Mouse (Mus musculus): ENCODE data around the gene Glt28d2.
"Not testable (repeated sequence)": the region's sequence is repeated elsewhere in the genome, so short reads cannot be mapped to it uniquely, and the experiment has no call there.

The Glt28d2 gene

DNA sequence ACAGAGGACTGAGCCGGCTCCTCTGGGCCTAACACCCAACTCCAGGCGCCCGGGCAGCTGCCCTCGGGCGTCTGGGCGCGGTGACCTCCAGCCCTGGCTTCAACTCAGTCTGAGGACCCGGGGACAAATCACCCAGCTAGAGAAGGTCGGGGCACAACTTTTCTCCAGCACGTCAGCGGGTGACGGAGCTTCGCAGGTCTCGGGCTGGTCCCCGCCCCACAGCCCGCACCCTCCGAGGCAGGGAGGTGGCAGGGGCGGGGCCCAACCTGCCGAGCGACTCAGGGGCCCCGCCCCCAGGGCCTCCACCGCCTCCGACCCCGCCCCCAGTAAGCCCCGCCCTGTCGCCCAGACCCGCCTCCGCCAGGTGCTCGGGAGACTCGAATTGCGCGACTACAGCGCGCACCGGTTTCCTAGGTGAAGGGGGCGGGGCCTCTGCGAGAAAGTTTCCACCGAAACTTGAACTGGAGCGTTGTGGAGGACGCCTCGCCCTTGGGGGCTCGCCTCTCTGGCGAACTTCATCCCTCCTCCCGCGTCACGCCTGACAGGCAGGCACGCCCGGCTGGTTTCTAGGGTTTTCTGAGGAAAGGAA, at the start of gene Glt28d2, which contains the start of gene Gm37240:
Gene Glt28d2, minus strand, starts transcription at position 278 of the 589 bp plus-strand sequence.
Gene Gm37240, minus strand, starts transcription at position 280 of the 589 bp plus-strand sequence.
- DNase-seq (ENCODE audit: extremely low spot score, low read depth, low spot score) = peak; percentile 61

GRCm38 (mm10) chr3:85933586-85933985, 46.3 kb upstream of the Glt28d2 start:
- DNase-seq (ENCODE audit: extremely low spot score, low read depth, low spot score) = no peak

DNA sequence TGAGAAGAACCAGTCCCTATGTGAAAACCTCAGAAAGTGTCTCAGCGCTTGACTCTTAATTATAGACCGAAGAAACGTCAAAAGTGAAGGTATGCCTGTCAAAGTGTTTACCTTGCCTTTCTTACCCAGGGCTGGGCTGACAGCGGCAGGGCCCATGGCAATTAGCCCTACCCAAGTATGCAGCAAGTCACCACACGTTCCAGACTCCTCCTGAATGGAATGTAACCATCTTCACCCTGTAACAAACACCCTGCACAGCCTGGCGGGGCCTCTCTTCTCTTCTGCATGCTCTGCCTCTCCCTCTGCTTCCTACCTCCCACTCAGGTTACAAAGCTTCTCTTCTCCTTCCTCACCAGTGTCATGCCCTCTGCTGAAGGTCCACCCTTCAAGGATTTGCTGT, 44.5 kb upstream of the Glt28d2 start:
- no peak for DNase-seq (ENCODE audit: extremely low spot score, low read depth, low spot score)

- no peak for DNase-seq (ENCODE audit: extremely low spot score, low read depth, low spot score)
These were observed 43.4 kb upstream of the Glt28d2 start for GRCm38 (mm10) chr3:85930671-85931255.

DNA sequence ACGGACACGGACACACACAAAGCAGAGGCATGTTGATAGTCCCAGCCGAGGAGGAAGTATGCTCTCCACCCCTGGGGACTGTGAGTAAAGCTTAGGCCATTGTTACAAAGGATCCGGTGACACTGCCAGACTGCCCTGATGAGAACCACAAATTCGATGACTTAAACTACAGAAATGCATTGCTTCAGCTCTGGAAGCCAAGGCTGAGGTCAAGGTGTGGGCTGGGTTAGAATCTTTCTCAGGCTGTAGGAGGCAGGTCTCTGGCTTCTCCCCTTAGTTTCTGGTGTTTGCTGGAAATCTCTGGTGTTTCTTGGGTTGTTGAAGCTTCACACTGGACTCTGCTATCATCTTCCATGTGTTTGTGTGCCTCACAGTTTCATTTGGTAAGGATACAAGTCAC, 42.4 kb upstream of the Glt28d2 start:
- DNase-seq (ENCODE audit: extremely low spot score, low read depth, low spot score) = no peak

- DNase-seq (ENCODE audit: extremely low spot score, low read depth, low spot score) = no peak
These were observed 40.9 kb upstream of the Glt28d2 start for GRCm38 (mm10) chr3:85928140-85928611.

DNA sequence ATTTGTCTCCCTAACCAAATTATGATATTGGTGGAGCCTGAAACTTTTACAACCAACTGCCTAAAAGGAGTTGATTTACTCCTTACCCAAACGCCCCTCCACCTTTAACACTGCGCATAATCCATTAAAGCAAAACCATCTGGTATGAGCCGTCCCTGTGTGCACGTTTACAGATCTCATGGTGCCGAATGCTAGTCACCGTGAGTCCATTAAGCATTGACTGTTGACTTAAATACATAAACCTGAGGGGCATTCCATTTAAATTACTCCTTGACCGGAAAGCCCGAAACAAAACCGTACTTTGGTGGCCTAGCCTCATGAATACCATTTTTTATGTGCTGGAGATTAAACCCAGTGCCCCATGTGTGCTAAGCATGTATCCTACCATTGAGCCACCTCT, 40.0 kb upstream of the Glt28d2 start:
- peak; percentile 68 for DNase-seq (ENCODE audit: extremely low spot score, low read depth, low spot score)

DNA sequence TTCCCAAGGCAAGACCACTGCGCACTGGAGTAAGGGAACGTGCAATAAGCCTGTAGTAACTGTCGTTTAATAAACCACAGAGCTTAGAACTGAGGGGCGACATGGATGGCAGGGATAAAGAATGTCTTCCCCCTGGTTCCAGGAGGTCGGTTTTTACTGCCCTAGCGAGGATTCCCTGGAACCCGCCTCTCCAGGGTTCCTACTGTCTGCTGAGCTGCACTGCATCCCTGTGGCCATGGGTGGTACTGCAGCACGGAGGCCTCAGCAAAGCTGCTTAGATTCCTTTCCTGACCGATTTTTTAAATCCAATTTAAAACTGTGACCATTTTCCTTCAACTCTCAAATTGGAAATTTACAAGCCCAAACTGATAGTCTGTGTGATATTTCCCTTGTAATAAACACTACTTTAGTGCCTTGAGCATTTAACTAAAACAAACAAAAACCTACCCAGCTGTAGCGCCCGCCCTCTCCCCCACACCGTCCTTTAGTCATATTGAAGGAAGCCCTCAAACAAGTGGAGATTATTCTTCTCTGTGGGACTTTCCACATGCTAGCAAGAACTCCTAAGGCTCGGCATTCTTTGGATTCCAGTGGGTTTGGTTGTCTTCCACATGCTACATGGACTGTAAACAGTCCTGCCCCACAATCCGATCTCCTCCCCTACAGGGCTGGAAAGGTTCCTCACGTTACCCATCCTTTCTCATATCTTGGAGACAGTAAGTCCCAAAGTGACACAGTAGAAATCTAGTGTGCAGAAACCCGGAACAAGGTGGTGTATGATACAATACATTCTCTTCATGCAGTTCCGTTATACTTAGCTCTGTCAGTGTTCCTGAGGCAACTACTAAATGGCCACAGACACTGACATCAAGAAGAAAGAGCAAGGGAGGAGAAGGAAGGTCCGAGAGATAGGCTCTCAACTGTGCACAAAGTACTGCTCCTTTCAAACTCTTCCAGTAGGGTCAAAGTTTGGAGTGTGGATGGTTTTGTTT, 36.9 kb upstream of the Glt28d2 start:
- peak; percentile 62 for DNase-seq (ENCODE audit: extremely low spot score, low read depth, low spot score)

DNA sequence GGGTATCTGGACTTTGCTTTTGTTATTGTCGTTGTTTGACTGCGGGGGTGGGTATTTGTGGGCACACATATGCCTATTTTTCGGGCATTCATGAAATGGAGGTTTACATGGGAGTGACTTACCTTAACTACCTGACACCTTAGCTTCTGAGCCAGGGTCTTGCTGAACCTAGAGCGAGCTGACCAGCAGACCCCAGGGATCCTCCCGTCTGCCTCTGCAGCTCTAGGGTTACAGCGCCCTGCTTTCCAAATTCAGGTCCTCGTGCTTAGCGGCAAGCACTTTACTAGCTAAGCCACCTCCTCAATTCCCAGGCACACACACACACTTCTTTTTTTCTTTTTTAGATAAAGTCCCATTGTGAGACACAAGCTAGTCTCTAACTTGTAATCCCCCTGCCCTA, 36.0 kb upstream of the Glt28d2 start:
- DNase-seq (ENCODE audit: extremely low spot score, low read depth, low spot score) = no peak

- DNase-seq (ENCODE audit: extremely low spot score, low read depth, low spot score) = no peak
These were observed 35.0 kb upstream of the Glt28d2 start for GRCm38 (mm10) chr3:85922331-85922730.

DNA sequence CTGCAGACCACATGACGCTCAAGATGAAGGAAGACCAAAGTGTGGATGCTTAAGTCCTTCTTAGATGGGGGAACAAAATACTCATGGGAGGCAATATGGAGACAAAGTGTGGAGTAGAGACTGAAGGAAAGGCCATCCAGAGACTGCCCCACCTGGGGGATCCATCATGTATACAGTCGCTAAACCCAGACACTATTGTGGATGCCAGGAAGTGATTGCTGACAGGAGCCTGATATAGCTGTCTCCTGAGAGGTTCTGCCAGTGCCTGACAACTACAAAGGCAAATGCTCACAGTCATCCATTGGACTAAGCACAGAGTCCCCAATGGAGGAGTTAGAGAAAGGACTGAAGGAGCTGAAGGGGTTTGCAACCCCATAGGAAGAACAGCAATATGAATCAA, 33.4 kb upstream of the Glt28d2 start:
- DNase-seq (ENCODE audit: extremely low spot score, low read depth, low spot score) = not testable (repeated sequence)

DNA sequence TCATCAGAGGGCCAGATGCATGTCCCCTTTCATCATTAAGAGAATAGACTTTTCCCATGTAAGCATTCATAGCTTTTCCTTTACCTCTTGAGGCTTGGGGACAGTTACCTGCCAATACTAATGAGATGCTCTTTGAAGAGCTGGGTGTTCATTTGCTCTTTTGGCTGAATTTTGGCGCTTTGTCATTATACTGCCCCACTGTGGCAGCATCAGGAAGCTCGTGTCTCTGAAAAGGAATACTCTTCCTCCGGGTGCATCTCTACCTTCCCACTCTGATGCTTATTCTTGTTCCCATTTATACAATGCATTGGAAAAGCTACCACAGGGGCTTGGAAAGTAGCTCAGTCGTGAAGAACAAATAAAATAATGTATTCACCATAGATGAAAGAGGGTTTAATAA, 30.3 kb upstream of the Glt28d2 start:
- no peak for DNase-seq (ENCODE audit: extremely low spot score, low read depth, low spot score)

GRCm38 (mm10) chr3:85914806-85915205, 27.5 kb upstream of the Glt28d2 start:
- no peak for DNase-seq (ENCODE audit: extremely low spot score, low read depth, low spot score)

DNA sequence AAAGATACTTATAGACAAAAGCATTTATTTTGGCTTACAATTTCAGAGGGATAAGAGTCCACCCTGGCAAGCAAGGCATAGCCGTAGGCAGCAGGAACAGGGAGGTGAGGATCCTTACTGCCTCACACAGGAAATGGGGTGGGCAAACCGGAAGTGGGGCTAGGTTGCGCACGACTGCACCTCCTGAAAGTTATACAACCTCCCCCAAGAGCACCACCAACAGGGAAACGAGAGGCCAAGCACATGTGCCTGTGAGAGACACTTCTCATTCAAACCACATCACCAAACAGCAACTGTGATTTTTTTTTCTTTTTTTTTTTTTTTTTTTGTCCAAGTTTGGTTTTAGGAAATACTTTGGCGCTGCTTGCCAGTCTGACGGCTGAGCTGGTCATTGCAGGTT, 19.8 kb upstream of the Glt28d2 start:
- no peak for DNase-seq (ENCODE audit: extremely low spot score, low read depth, low spot score)

GRCm38 (mm10) chr3:85904371-85904770, 17.1 kb upstream of the Glt28d2 start:
- no peak for DNase-seq (ENCODE audit: extremely low spot score, low read depth, low spot score)

DNA sequence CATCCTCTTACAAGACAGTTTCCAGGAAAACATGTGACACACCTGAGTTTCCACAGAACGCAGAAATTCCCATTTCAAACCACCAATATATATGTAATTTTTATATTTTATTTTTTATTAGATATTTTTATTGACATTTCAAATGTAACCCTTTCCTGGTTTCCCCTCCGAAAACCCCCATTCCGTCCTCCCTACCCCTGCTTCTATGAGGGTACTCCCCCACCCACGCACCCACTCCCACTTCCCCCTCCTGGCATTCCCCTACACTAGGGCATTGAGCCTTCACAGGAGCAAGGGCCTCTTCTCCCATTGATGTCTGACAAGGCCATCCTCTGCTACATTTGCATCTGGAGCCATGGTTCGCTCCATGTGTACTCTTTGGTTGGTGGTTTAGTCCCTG, 7.7 kb upstream of the Glt28d2 start:
- no peak for DNase-seq (ENCODE audit: extremely low spot score, low read depth, low spot score)

GRCm38 (mm10) chr3:85891571-85891970, 4.3 kb upstream of the Glt28d2 start:
- no peak for DNase-seq (ENCODE audit: extremely low spot score, low read depth, low spot score)

DNA sequence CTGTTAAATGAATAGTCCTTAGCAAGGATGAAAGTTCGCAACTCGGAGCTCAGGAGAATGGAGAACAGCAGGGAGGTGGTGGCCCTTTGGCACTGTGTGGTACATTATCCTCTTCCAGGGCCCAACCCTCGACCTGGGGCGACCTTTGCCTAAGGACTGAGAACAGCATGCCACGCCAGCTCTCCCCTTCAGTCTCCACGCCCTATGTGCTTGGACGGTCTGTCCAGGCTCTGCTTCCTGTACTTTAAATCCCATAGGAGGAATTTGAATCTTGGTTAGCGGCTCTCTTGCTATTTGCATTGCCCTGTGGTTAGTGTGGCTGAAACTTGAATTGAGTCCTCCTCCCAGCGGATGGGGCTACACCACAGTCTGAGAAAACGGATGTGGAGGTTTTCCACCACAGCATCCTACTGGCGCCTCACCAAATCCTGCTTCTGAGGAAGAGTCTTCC, 930 bp upstream of the Glt28d2 start:
- DNase-seq (ENCODE audit: extremely low spot score, low read depth, low spot score) = no peak

- DNase-seq (ENCODE audit: extremely low spot score, low read depth, low spot score) = no peak
These were observed 579 bp downstream of the Glt28d2 start for GRCm38 (mm10) chr3:85886636-85887238.

DNA sequence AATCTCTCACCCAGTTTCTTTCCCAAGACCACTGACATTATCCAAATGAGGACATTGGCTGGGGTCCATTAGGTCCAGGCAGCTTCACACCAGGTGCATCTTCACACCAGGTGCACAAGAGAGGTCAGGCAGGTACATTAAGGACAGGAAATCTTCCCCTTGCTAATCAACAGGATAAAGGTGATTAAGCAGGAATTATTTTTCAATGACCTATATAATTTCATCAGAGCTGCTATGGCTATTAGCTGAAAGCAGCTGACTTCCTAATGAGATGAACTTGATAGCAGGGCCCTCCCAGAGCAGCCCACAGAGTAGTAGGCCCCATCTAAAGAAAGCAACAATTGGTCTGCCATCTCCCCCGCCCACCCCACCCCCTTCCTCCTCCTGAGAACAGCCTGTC, 1.4 kb downstream of the Glt28d2 start:
- no peak for DNase-seq (ENCODE audit: extremely low spot score, low read depth, low spot score)

GRCm38 (mm10) chr3:85880687-85881086, 6.6 kb downstream of the Glt28d2 start:
- DNase-seq (ENCODE audit: extremely low spot score, low read depth, low spot score) = no peak

Measured in hindlimb bud, embryonic 11.5 days (tissue).